Comparison of ENCODE assay signal across 8 mouse cellular contexts in genomic region chr3:30975102-30975754, GRCm38 (mm10). TPM values are rescaled to one million over a fixed set of nuclear protein-coding genes. Genes with fewer than 3 reads are reported as not detected.
A peak's percentile ranks its signal among the peaks of the same experiment; 100 is the strongest.
DNase-seq lines count a peak whose midpoint lies in the region; ATAC-seq and TF ChIP-seq lines count a peak whose summit lies in the region.

No protein-coding gene starts in this region.

- DNase-seq in heart, adult 18-20 months: peak; percentile 67 to 89
- no peak for DNase-seq in heart, postnatal 25 days (ENCODE audit: low spot score)
- DNase-seq in adrenal gland, adult 2 months: peak; percentile 62
- DNase-seq in embryo, embryonic 11 days: peak; percentile 82
- DNase-seq in layer of hippocampus, adult 2 months (ENCODE audit: low spot score in 2 of 2): peak; percentile 11 to 64
- peak; percentile 92 for DNase-seq in lung, postnatal 36 days
- DNase-seq in right cerebral cortex, postnatal 14 days: peak; percentile 38

- 46% methylated on average over 9 of the region's 9 CpGs for WGBS in heart, embryonic 15.5 days

- H3K27ac ChIP-seq in heart, embryonic 15.5 days: no peak overlapping the region
- no peak overlapping the region for H3K27ac ChIP-seq in layer of hippocampus, adult 2 months

- intact Hi-C loops in heart, postnatal 25 days (cut with DNase I): loop anchor here (1.0 to 2.0 kb wide), 2 partner anchors 279 to 382 kb away; no protein-coding TSS in a partner anchor

- H3K9me3 ChIP-seq in heart, embryonic 15.5 days (replicated peaks): no peaks in the 10 kb centered on the region

- no peaks in the 10 kb centered on the region for H3K27me3 ChIP-seq in heart, embryonic 15.5 days

- H3K9ac ChIP-seq in heart, embryonic 15.5 days: no peak overlapping the region

- H3K4me2 ChIP-seq in heart, embryonic 15.5 days: no peak overlapping the region

- TF ChIP-seq CTCF in layer of hippocampus, adult 2 months (conservative IDR thresholded peaks at IDR 0.05): peak; percentile 84

- H3K4me1 ChIP-seq in heart, embryonic 15.5 days (replicated peaks): no peaks in the 10 kb centered on the region

- no peak overlapping the region for H3K4me3 ChIP-seq in heart, embryonic 15.5 days
- H3K4me3 ChIP-seq in layer of hippocampus, adult 2 months: no peak overlapping the region

- no peaks in the 10 kb centered on the region for H3K36me3 ChIP-seq in heart, embryonic 15.5 days

- peak; percentile 58; the same call in 1 of the 2 replicates for ATAC-seq in heart, embryonic 15.5 days (replicated peaks; ENCODE audit: insufficient number of reproducible peaks, insufficient read depth, low FRiP score, low read depth)

RNA-seq across cellular contexts. Expression of gene Phc3, which starts 6.0 kb away (rescaled TPM):
- 10 to 100 TPM; 14.2 to 16.8 TPM for total RNA-seq in heart, adult 18-20 months (2021)
- 10 to 100 TPM; 15.0 to 18.2 TPM for total RNA-seq in heart, postnatal 25 days (2021)
- 10 to 100 TPM; 26.8 to 41.5 TPM for total RNA-seq in adrenal gland, adult 2 months (2021)
- 24.8 and 32.1 TPM in 2 replicates for polyA plus RNA-seq in adrenal gland, adult 2 months (2012; rRNA removed)
- 4.9 and 5.7 TPM in 2 replicates for polyA plus RNA-seq in heart, embryonic 15.5 days (2015; fragmentation: Nextera tagmentation; extraction: Ambion mirVana)
- total RNA-seq in layer of hippocampus, adult 2 months (2021): 10 to 100 TPM; 43.2 to 45.7 TPM

RNA-seq across cellular contexts. Expression of gene Prkci, which starts 20.3 kb away (rescaled TPM):
- 10 to 100 TPM; 12.6 to 13.0 TPM for total RNA-seq in heart, adult 18-20 months (2021)
- 10 to 100 TPM; 13.4 to 18.5 TPM for total RNA-seq in heart, postnatal 25 days (2021)
- total RNA-seq in adrenal gland, adult 2 months (2021): 10 to 100 TPM; 47.5 to 47.8 TPM
- polyA plus RNA-seq in adrenal gland, adult 2 months (2012; rRNA removed): 8.4 and 8.5 TPM in 2 replicates
- 15.1 and 19.1 TPM in 2 replicates for polyA plus RNA-seq in heart, embryonic 15.5 days (2015; fragmentation: Nextera tagmentation; extraction: Ambion mirVana)
- total RNA-seq in layer of hippocampus, adult 2 months (2021): 10 to 100 TPM; 60.9 to 65.0 TPM
